Mouse (Mus musculus) midbrain, embryonic 15.5 days (tissue): Measurements from ENCODE around the gene Epm2a. TPM values are rescaled to one million over a fixed set of nuclear protein-coding genes. Genes with fewer than 3 reads are reported as not detected.
"Not testable (repeated sequence)": the region's sequence is repeated elsewhere in the genome, so short reads cannot be mapped to it uniquely, and the experiment has no call there.

Experiments used
- ATAC-seq: fragments of 200-750 bp; cut with Nextera tagmentation; replicated peaks from 2 replicates; pipeline ENCODE4 v1.8.0; 2017; ENCODE audit warnings: moderate TSS enrichment
- H3K27ac ChIP-seq: fragments of 300-500 bp; sonication (generic); 2 replicates; pipeline ENCODE4 v1.5.1; 2015; ENCODE audit warnings: mild to moderate bottlenecking, inconsistent platforms
- H3K27me3 ChIP-seq: fragments of 300-500 bp; sonication (generic); replicated peaks from 2 replicates; pipeline ENCODE4 v1.6.1; 2015; ENCODE audit warnings: inconsistent platforms
- H3K36me3 ChIP-seq: fragments of 300-500 bp; sonication (generic); replicated peaks from 2 replicates; pipeline ENCODE4 v1.6.1; 2015; ENCODE audit warnings: inconsistent platforms
- H3K4me1 ChIP-seq: fragments of 300-500 bp; sonication (generic); 2 replicates; pipeline ENCODE4 v1.6.1; 2015; ENCODE audit warnings: inconsistent platforms
- H3K4me2 ChIP-seq: fragments of 300-500 bp; sonication (generic); 2 replicates; pipeline ENCODE4 v1.6.1; 2015; ENCODE audit warnings: inconsistent platforms, mild to moderate bottlenecking, moderate library complexity
- H3K4me3 ChIP-seq: fragments of 300-500 bp; sonication (generic); 2 replicates; pipeline ENCODE4 v1.5.1; 2015; ENCODE audit warnings: mild to moderate bottlenecking, inconsistent platforms
- H3K9ac ChIP-seq: fragments of 300-500 bp; sonication (generic); 2 replicates; pipeline ENCODE4 v1.6.1; 2015; ENCODE audit warnings: mild to moderate bottlenecking, inconsistent platforms
- H3K9me3 ChIP-seq: fragments of 300-500 bp; sonication (generic); 2 replicates; pipeline ENCODE4 v1.6.1; 2016; ENCODE audit warnings: inconsistent platforms
- WGBS: fragments of 180-500 bp; shearing (Covaris S2); methylation state at CpG from one replicate; pipeline ENCODE4 v1.1.7; 2015; ENCODE audit warnings: mixed read lengths; 5-methylcytosine and 5-hydroxymethylcytosine counted together
- polyA plus RNA-seq: library from polyadenylated mRNA; unstranded; fragments of >200 nt; fragmentation: Nextera tagmentation; extraction: Ambion mirVana; gene quantifications from 2 replicates; pipeline ENCODE4 v1.2.1, GENCODE M21; 2015

Epm2a gene
- 1.4 and 1.6 TPM in 2 replicates for polyA plus RNA-seq

GRCm38 (mm10) chr10:11343205-11344141, at the start of gene Epm2a:
Epm2a (plus strand) TSS chr10:11343404.
- peak; percentile 96 for ATAC-seq
- H3K27ac ChIP-seq = peak within 1 kb of the TSS; percentile 95
- H3K9ac ChIP-seq = peak within 1 kb of the TSS; percentile 74
- peak within 1 kb of the TSS; percentile 63 for H3K4me3 ChIP-seq
- WGBS = under 1% methylated on average over 105 of the region's 106 CpGs
- no peaks in the 10 kb centered on the region for H3K27me3 ChIP-seq
- peak within 1 kb of the TSS; percentile 60 for H3K4me2 ChIP-seq
- H3K4me1 ChIP-seq = peaks cover 7% of the 10 kb centered on the region
- no peaks in the 10 kb centered on the region for H3K36me3 ChIP-seq
- no peaks in the 10 kb centered on the region for H3K9me3 ChIP-seq

GRCm38 (mm10) chr10:11298418-11298817, 44.8 kb upstream of the Epm2a start:
- H3K27ac ChIP-seq = no peak overlapping the region
- ATAC-seq = no peak
- H3K4me3 ChIP-seq = no peak overlapping the region
- 95% methylated on average over 6 of the region's 6 CpGs for WGBS
- H3K9me3 ChIP-seq = no peaks in the 10 kb centered on the region
- no peak overlapping the region for H3K4me2 ChIP-seq
- no peaks in the 10 kb centered on the region for H3K36me3 ChIP-seq
- no peak overlapping the region for H3K9ac ChIP-seq
- peaks cover 3% of the 10 kb centered on the region; the same call in 1 of the 2 replicates for H3K4me1 ChIP-seq
- H3K27me3 ChIP-seq = no peaks in the 10 kb centered on the region

- no peak overlapping the region for H3K9ac ChIP-seq
- H3K4me3 ChIP-seq = no peak overlapping the region
- 83% methylated on average over 9 of the region's 9 CpGs for WGBS
- no peaks in the 10 kb centered on the region for H3K4me1 ChIP-seq
- H3K4me2 ChIP-seq = no peak overlapping the region
- H3K27me3 ChIP-seq = no peaks in the 10 kb centered on the region
- no peak for ATAC-seq
- H3K9me3 ChIP-seq = no peaks in the 10 kb centered on the region
- no peak overlapping the region for H3K27ac ChIP-seq
- H3K36me3 ChIP-seq = no peaks in the 10 kb centered on the region
Observed at GRCm38 (mm10) chr10:11305365-11306053, 37.7 kb upstream of the Epm2a start.

GRCm38 (mm10) chr10:11306054-11306367, 37.2 kb upstream of the Epm2a start:
- H3K4me1 ChIP-seq = no peaks in the 10 kb centered on the region
- ATAC-seq = no peak
- no peaks in the 10 kb centered on the region for H3K36me3 ChIP-seq
- H3K9ac ChIP-seq = no peak overlapping the region
- no peaks in the 10 kb centered on the region for H3K27me3 ChIP-seq
- 65% methylated on average over 2 of the region's 2 CpGs for WGBS
- no peak overlapping the region for H3K4me2 ChIP-seq
- no peaks in the 10 kb centered on the region for H3K9me3 ChIP-seq
- H3K27ac ChIP-seq = no peak overlapping the region
- H3K4me3 ChIP-seq = no peak overlapping the region

- Histone ChIP-seq H3K27ac (no peak overlapping the region), H3K9me3 (no peaks in the 10 kb centered on the region), H3K36me3 (no peaks in the 10 kb centered on the region), H3K4me1 (no peaks in the 10 kb centered on the region), H3K4me3 (no peak overlapping the region), H3K27me3 (no peaks in the 10 kb centered on the region), H3K4me2 (no peak overlapping the region), H3K9ac (no peak overlapping the region)
- ATAC-seq = no peak
- WGBS = 97% methylated on average over 1 of the region's 1 CpGs
Observed at GRCm38 (mm10) chr10:11309866-11310265, 33.3 kb upstream of the Epm2a start.

GRCm38 (mm10) chr10:11310481-11310880, 32.7 kb upstream of the Epm2a start:
- H3K36me3 ChIP-seq = no peaks in the 10 kb centered on the region
- H3K4me3 ChIP-seq = no peak overlapping the region
- H3K4me1 ChIP-seq = no peaks in the 10 kb centered on the region
- no peak for ATAC-seq
- no peaks in the 10 kb centered on the region for H3K27me3 ChIP-seq
- H3K9ac ChIP-seq = no peak overlapping the region
- H3K9me3 ChIP-seq = no peaks in the 10 kb centered on the region
- no peak overlapping the region for H3K27ac ChIP-seq
- H3K4me2 ChIP-seq = no peak overlapping the region

GRCm38 (mm10) chr10:11317856-11318454, 25.2 kb upstream of the Epm2a start:
- not testable (repeated sequence) for H3K4me1 ChIP-seq, H3K27me3 ChIP-seq, H3K4me3 ChIP-seq, H3K27ac ChIP-seq, H3K9me3 ChIP-seq, H3K36me3 ChIP-seq, H3K9ac ChIP-seq, H3K4me2 ChIP-seq, ATAC-seq

GRCm38 (mm10) chr10:11319446-11319970, 23.7 kb upstream of the Epm2a start:
- WGBS = 78% methylated on average over 1 of the region's 1 CpGs
- no peak overlapping the region for H3K4me2 ChIP-seq
- no peak overlapping the region for H3K4me3 ChIP-seq
- no peaks in the 10 kb centered on the region for H3K36me3 ChIP-seq
- no peaks in the 10 kb centered on the region for H3K9me3 ChIP-seq
- no peak for ATAC-seq
- no peaks in the 10 kb centered on the region for H3K27me3 ChIP-seq
- H3K9ac ChIP-seq = no peak overlapping the region
- H3K27ac ChIP-seq = no peak overlapping the region
- H3K4me1 ChIP-seq = no peaks in the 10 kb centered on the region

- H3K9ac ChIP-seq = no peak overlapping the region
- 92% methylated on average over 7 of the region's 7 CpGs for WGBS
- no peak overlapping the region for H3K27ac ChIP-seq
- H3K9me3 ChIP-seq = no peaks in the 10 kb centered on the region
- ATAC-seq = no peak
- H3K4me3 ChIP-seq = no peak overlapping the region
- no peaks in the 10 kb centered on the region for H3K36me3 ChIP-seq
- no peaks in the 10 kb centered on the region for H3K27me3 ChIP-seq
- no peak overlapping the region for H3K4me2 ChIP-seq
- no peaks in the 10 kb centered on the region for H3K4me1 ChIP-seq
Observed at GRCm38 (mm10) chr10:11322316-11322715, 20.9 kb upstream of the Epm2a start.

GRCm38 (mm10) chr10:11323202-11323898, 19.9 kb upstream of the Epm2a start:
- ATAC-seq = no peak
- 76% methylated on average over 4 of the region's 4 CpGs for WGBS

GRCm38 (mm10) chr10:11326526-11326925, 16.7 kb upstream of the Epm2a start:
- no peak overlapping the region for H3K27ac ChIP-seq
- H3K4me1 ChIP-seq = no peaks in the 10 kb centered on the region
- no peaks in the 10 kb centered on the region for H3K36me3 ChIP-seq
- H3K9me3 ChIP-seq = no peaks in the 10 kb centered on the region
- no peaks in the 10 kb centered on the region for H3K27me3 ChIP-seq
- ATAC-seq = no peak
- H3K9ac ChIP-seq = no peak overlapping the region
- no peak overlapping the region for H3K4me2 ChIP-seq
- no peak overlapping the region for H3K4me3 ChIP-seq
- WGBS = 88% methylated on average over 3 of the region's 3 CpGs

More at GRCm38 (mm10) chr10:11323202-11323898, 19.9 kb upstream of the Epm2a start:
- Histone ChIP-seq H3K9ac (no peak overlapping the region), H3K4me1 (no peaks in the 10 kb centered on the region), H3K27ac (no peak overlapping the region), H3K9me3 (no peaks in the 10 kb centered on the region), H3K4me3 (no peak overlapping the region), H3K36me3 (no peaks in the 10 kb centered on the region), H3K27me3 (no peaks in the 10 kb centered on the region), H3K4me2 (no peak overlapping the region)
